Mouse (Mus musculus): ENCODE data around the gene Ypel5.

DNA sequence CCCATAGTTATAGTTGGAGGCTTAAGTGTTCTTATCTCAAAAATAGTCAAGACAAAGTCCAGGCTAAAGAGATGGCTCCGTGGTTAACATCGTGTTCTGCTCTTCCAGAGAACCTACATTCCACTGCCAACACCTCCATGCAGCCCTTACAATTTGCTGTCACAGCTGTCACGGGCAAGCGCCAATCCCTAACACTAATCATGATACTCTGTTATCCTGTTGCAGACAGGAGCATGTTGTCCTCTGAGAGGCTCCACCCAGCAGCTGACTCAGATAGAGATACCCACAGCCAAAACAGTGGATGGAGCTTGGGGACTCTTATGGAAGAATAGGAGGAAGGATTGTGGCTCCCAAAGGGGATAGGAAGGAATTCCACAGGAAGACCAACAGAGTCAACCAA, 15.8 kb upstream of the Ypel5 start:
- TF ChIP-seq EP300 (IDR thresholded peaks at IDR 0.05; ENCODE audit: low read depth) (no peak), CTCF (IDR thresholded peaks at IDR 0.05; ENCODE audit: low read depth) (no peak)
